Mouse (Mus musculus): ENCODE results near the gene Dnajc5. TPM values are rescaled to one million over a fixed set of nuclear protein-coding genes. Genes with fewer than 3 reads are reported as not detected.

Dnajc5 gene
- 114 TPM for polyA plus RNA-seq (2017; shearing (Covaris generic))

GRCm38 (mm10) chr2:181520118-181520935 lies at the start of gene Dnajc5:
Dnajc5 (plus strand) TSS chr2:181520485.

GRCm38 (mm10) chr2:181493156-181493927 lies 26.9 kb upstream of the Dnajc5 start, which contains the start of gene Abhd16b:
Abhd16b (plus strand) TSS chr2:181493206.

DNA sequence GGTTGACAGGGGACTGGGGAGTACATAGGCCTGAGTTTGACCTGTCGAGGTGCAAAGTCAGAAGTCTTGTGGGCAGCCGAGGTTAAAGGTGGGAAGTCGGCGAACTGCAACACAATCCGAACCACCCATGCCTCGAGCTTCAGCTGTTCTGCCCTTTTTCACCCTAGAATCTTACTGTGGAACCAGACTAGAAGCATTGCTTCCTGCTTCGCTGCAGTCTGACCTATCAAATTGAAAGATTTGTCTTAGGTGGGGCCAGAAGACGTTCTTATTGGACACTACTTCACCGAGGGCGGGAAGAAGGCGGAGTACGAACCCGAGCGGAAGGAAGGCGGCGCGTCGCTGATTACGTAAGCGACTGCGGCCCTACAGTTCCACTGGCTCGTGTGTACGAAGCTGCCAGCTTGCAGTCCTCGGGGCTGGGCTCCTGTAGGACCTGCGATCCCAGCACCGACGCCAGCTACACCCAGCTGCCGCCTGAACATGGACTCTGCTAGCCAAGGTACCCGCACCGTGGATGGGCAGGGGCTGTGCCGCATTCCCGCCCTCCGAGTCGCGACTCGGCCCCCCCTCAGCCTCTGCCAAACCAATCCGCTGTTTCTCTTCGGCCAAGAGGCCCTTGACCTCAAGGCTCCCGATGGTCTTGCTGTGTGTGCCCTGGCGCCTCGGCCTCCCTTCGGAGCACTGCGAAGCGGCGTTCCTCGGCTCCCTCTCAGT lies 23.3 kb upstream of the Dnajc5 start, which contains the start of gene Tpd52l2:
Gene Tpd52l2, plus strand, starts transcription at position 312 of the 717 bp plus-strand sequence.

GRCm38 (mm10) chr2:181584411-181584942 lies 64.2 kb downstream of the Dnajc5 start, which contains the start of gene Uckl1:
Uckl1 (minus strand) TSS chr2:181584892.

DNA sequence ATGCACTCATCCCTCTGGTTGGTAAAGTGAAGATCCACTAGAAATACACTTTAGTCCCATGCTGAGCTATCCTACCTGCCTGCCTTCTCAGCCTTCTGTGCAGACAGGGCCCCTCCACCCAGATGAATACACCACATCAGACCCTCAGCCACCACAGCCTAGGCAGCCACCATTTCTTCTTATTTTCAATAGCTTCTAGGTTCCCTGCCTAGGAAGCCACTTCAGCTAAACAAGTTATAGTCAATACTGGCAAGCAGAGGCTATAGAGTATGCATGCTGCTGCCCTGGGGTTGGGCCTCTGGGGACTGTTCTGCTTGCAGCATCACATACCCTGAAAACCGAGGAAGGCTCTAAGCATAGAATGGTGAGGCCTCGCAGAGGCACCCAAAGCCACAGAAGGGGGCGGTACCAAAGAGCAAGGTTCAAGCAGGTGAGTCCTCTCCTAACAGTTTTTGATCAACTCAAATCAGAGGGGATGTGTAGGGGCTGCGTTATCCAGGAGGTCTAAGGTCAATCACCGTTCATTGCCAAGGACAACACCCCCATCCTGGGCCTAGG lies 71.3 kb downstream of the Dnajc5 start, which contains the start of gene Prpf6:
Gene Prpf6, plus strand, starts transcription at position 341 of the 558 bp plus-strand sequence.

GRCm38 (mm10) chr2:181592231-181593041 lies 72.2 kb downstream of the Dnajc5 start, which contains the start of gene Zfp512b:
Zfp512b (minus strand) TSS chr2:181592803.

DNA sequence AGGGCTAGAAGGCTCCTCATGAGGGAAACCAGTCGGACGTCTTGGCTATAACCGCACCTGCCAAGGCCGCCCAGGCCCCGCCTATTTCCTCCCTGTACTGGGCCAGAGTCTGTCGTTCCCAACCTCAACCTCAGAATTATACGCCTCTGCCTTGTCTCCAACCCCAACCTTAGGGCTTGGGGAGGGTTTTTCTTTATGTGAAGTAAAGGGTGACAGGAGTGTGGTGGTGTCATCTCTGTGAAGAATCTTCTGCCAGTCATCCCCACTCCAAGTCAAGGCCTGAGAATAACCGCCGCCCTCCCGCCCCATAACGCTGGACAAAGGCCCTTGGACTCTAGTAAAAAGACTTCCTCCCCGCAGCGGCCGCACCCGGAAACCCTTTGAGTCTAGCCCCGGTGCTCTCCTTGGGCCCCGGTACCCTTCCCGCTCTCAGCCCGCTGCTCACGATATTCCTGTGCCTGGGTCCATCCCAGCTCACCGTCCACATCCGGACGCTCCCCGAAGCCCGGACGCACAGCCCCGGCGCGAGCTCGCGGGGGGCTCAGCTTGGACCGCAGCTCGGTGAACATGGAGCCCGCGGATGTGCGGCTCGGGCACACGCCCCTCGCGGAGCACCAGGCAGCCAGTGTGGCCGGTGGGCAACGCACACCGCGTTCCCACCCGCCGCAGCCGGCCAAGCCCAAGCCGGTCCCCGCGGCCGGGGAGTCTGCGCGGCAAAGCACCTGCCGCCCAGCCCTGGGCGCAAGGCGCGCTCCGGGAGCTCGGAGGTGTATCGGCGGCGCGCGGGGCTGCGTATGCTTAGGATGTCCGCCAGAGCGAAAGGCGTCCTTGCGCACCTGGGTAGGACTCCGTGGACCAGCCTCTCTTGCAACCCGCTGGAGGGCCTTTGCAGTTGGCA lies 78.4 kb downstream of the Dnajc5 start, which contains the start of gene Samd10:
Gene Samd10, minus strand, starts transcription at position 759 of the 898 bp plus-strand sequence.

Other genes with a start within 250 kb of the Dnajc5 start
- 28.0 TPM for gene Gmeb2, start 232.4 kb upstream of the Dnajc5 start, polyA plus RNA-seq (2017; shearing (Covaris generic))
- gene Stmn3, start 206.0 kb upstream of the Dnajc5 start, polyA plus RNA-seq (2017; shearing (Covaris generic)), result not detected
- gene Rtel1, start 200.7 kb upstream of the Dnajc5 start, polyA plus RNA-seq (2017; shearing (Covaris generic)), result 73.0 TPM
- gene Zgpat, start 155.6 kb upstream of the Dnajc5 start, polyA plus RNA-seq (2017; shearing (Covaris generic)), result 105 TPM
- 131 TPM for gene Arfrp1, start 155.1 kb upstream of the Dnajc5 start, polyA plus RNA-seq (2017; shearing (Covaris generic))
- gene Lime1, start 140.4 kb upstream of the Dnajc5 start, polyA plus RNA-seq (2017; shearing (Covaris generic)), result 247 TPM
- 2.1 TPM for gene Zbtb46, start 61.1 kb upstream of the Dnajc5 start, polyA plus RNA-seq (2017; shearing (Covaris generic))
- not detected for gene Abhd16b, start 27.3 kb upstream of the Dnajc5 start, polyA plus RNA-seq (2017; shearing (Covaris generic))
- gene Tpd52l2, start 23.3 kb upstream of the Dnajc5 start, polyA plus RNA-seq (2017; shearing (Covaris generic)), result 82.2 TPM
- 226 TPM for gene Uckl1, start 64.4 kb downstream of the Dnajc5 start, polyA plus RNA-seq (2017; shearing (Covaris generic))
- 88.6 TPM for gene Prpf6, start 71.4 kb downstream of the Dnajc5 start, polyA plus RNA-seq (2017; shearing (Covaris generic))
- 40.6 TPM for gene Zfp512b, start 72.3 kb downstream of the Dnajc5 start, polyA plus RNA-seq (2017; shearing (Covaris generic))
- gene Samd10, start 78.7 kb downstream of the Dnajc5 start, polyA plus RNA-seq (2017; shearing (Covaris generic)), result 37.9 TPM
- not detected for gene Gm29797, start 136.5 kb downstream of the Dnajc5 start, polyA plus RNA-seq (2017; shearing (Covaris generic))
- not detected for gene Sox18, start 151.2 kb downstream of the Dnajc5 start, polyA plus RNA-seq (2017; shearing (Covaris generic))
- gene Tcea2, start 159.8 kb downstream of the Dnajc5 start, polyA plus RNA-seq (2017; shearing (Covaris generic)), result 19.6 TPM
- 222 TPM for gene Rgs19, start 173.5 kb downstream of the Dnajc5 start, polyA plus RNA-seq (2017; shearing (Covaris generic))
- not detected for gene Lkaaear1, start 178.0 kb downstream of the Dnajc5 start, polyA plus RNA-seq (2017; shearing (Covaris generic))
- 0.34 TPM for gene Oprl1, start 194.5 kb downstream of the Dnajc5 start, polyA plus RNA-seq (2017; shearing (Covaris generic))
- gene Myt1, start 242.8 kb downstream of the Dnajc5 start, polyA plus RNA-seq (2017; shearing (Covaris generic)), result not detected

All from CD4-positive, CD25-positive, alpha-beta regulatory T cell (primary cell).